Mouse (Mus musculus) midbrain, embryonic 12.5 days (tissue): ENCODE measurements around the gene Nhp2. TPM values are rescaled to one million over a fixed set of nuclear protein-coding genes. Genes with fewer than 3 reads are reported as not detected.
"Not testable (repeated sequence)": the region's sequence is repeated elsewhere in the genome, so short reads cannot be mapped to it uniquely, and the experiment has no call there.

Experiments
- ATAC-seq: fragments of 200-750 bp; cut with Nextera tagmentation; 2 replicates; pipeline ENCODE4 v1.8.0; 2017; ENCODE audit warnings: low read depth, moderate TSS enrichment, moderate library complexity; ENCODE audit not compliant: low FRiP score
- H3K27ac ChIP-seq: fragments of 300-500 bp; sonication (generic); replicated peaks from 2 replicates; pipeline ENCODE4 v1.5.1; 2016; ENCODE audit warnings: mild to moderate bottlenecking
- H3K27me3 ChIP-seq: fragments of 300-500 bp; sonication (generic); 2 replicates; pipeline ENCODE4 v1.6.1; 2016; ENCODE audit warnings: mild to moderate bottlenecking
- H3K36me3 ChIP-seq: fragments of 300-500 bp; sonication (generic); 2 replicates; pipeline ENCODE4 v1.6.1; 2016
- H3K4me1 ChIP-seq: fragments of 300-500 bp; sonication (generic); 2 replicates; pipeline ENCODE4 v1.6.1; 2016
- H3K4me2 ChIP-seq: fragments of 300-500 bp; sonication (generic); replicated peaks from 2 replicates; pipeline ENCODE4 v1.6.1; 2016; ENCODE audit warnings: mild to moderate bottlenecking, moderate library complexity
- H3K4me3 ChIP-seq: fragments of 300-500 bp; sonication (generic); 2 replicates; pipeline ENCODE4 v1.5.1; 2016; ENCODE audit warnings: mild to moderate bottlenecking
- H3K9ac ChIP-seq: fragments of 300-500 bp; sonication (generic); replicated peaks from 2 replicates; pipeline ENCODE4 v1.6.1; 2016; ENCODE audit warnings: mild to moderate bottlenecking, moderate library complexity
- H3K9me3 ChIP-seq: fragments of 300-500 bp; sonication (generic); 2 replicates; pipeline ENCODE4 v1.6.1; 2016; ENCODE audit warnings: mild to moderate bottlenecking
- WGBS: fragments of 180-500 bp; shearing (Covaris S2); methylation state at CpG from one replicate; pipeline ENCODE4 v1.1.7; 2016; 5-methylcytosine and 5-hydroxymethylcytosine counted together
- polyA plus RNA-seq: library from polyadenylated mRNA; unstranded; fragments of >200 nt; fragmentation: Nextera tagmentation; extraction: Ambion mirVana; gene quantifications from 2 replicates; pipeline ENCODE4 v1.2.1, GENCODE M21; 2016

Gene Nhp2
- polyA plus RNA-seq, 1 experiment from 2014 or later: 128 TPM

- Histone ChIP-seq H3K4me3 (peak overlapping the region; percentile 95), H3K27me3 (no peaks in the 10 kb centered on the region), H3K4me2 (peak overlapping the region; percentile 58), H3K9ac (peak overlapping the region; percentile 100), H3K9me3 (no peaks in the 10 kb centered on the region), H3K4me1 (peaks cover 33% of the 10 kb centered on the region), H3K27ac (peak overlapping the region; percentile 90), H3K36me3 (peaks cover 33% of the 10 kb centered on the region)
- peak; percentile 50 for ATAC-seq
- 10% methylated on average over 15 of the region's 15 CpGs for WGBS
Observed at GRCm38 (mm10) chr11:51607096-51607738, 12.3 kb upstream of the Nhp2 start.

- H3K4me3 ChIP-seq: no peak overlapping the region
- peaks cover 16% of the 10 kb centered on the region for H3K4me1 ChIP-seq
- ATAC-seq: no peak
- no peak overlapping the region for H3K9ac ChIP-seq
- H3K36me3 ChIP-seq: peaks cover 11% of the 10 kb centered on the region
- 82% methylated on average over 3 of the region's 3 CpGs for WGBS
- H3K27ac ChIP-seq: no peak overlapping the region
- H3K27me3 ChIP-seq: no peaks in the 10 kb centered on the region
- no peak overlapping the region for H3K4me2 ChIP-seq
- H3K9me3 ChIP-seq: no peaks in the 10 kb centered on the region
Observed at GRCm38 (mm10) chr11:51609266-51609909, 10.1 kb upstream of the Nhp2 start.

GRCm38 (mm10) chr11:51609940-51610339 is 9.6 kb upstream of the Nhp2 start:
- peaks cover 10% of the 10 kb centered on the region for H3K4me1 ChIP-seq
- H3K4me2 ChIP-seq, H3K27ac ChIP-seq, H3K9ac ChIP-seq, H3K27me3 ChIP-seq, H3K4me3 ChIP-seq, H3K9me3 ChIP-seq, ATAC-seq, H3K36me3 ChIP-seq: not testable (repeated sequence)
- 93% methylated on average over 5 of the region's 5 CpGs for WGBS

- no peak overlapping the region for H3K4me3 ChIP-seq
- H3K9me3 ChIP-seq: no peaks in the 10 kb centered on the region
- H3K4me2 ChIP-seq: no peak overlapping the region
- H3K27me3 ChIP-seq: 0 out of 2 replicates have a peak, but pooled peaks cover 4% of the 10 kb centered on the region
- H3K27ac ChIP-seq: no peak overlapping the region
- no peaks in the 10 kb centered on the region for H3K36me3 ChIP-seq
- peaks cover 10% of the 10 kb centered on the region for H3K4me1 ChIP-seq
- WGBS: 85% methylated on average over 8 of the region's 8 CpGs
- no peak for ATAC-seq
- H3K9ac ChIP-seq: no peak overlapping the region
Observed at GRCm38 (mm10) chr11:51614256-51614655, 5.3 kb upstream of the Nhp2 start.

GRCm38 (mm10) chr11:51615129-51615528 is 4.4 kb upstream of the Nhp2 start:
- Histone ChIP-seq H3K9me3 (no peaks in the 10 kb centered on the region), H3K36me3 (no peaks in the 10 kb centered on the region), H3K27ac (no peak overlapping the region), H3K27me3 (0 out of 2 replicates have a peak, but pooled peaks cover 4% of the 10 kb centered on the region), H3K4me3 (peak overlapping the region; percentile 24; the same call in 1 of the 2 replicates), H3K4me1 (peaks cover 11% of the 10 kb centered on the region), H3K9ac (peak overlapping the region; percentile 31; the same call in 1 of the 2 replicates), H3K4me2 (peak overlapping the region; percentile 54)
- WGBS: 55% methylated on average over 7 of the region's 7 CpGs
- no peak for ATAC-seq

- Histone ChIP-seq H3K4me3 (peak overlapping the region; percentile 24), H3K9ac (peak overlapping the region; percentile 31), H3K9me3 (no peaks in the 10 kb centered on the region), H3K4me2 (peak overlapping the region; percentile 54), H3K27ac (no peak overlapping the region), H3K36me3 (no peaks in the 10 kb centered on the region), H3K27me3 (0 out of 2 replicates have a peak, but pooled peaks cover 4% of the 10 kb centered on the region), H3K4me1 (peaks cover 16% of the 10 kb centered on the region)
- 6% methylated on average over 14 of the region's 14 CpGs for WGBS
- ATAC-seq: no peak
Observed at GRCm38 (mm10) chr11:51615601-51616000, 3.9 kb upstream of the Nhp2 start.

GRCm38 (mm10) chr11:51616113-51616512 is 3.4 kb upstream of the Nhp2 start:
- Histone ChIP-seq H3K4me3 (peak overlapping the region; percentile 24; the same call in 1 of the 2 replicates), H3K9ac (peak overlapping the region; percentile 31; the same call in 1 of the 2 replicates), H3K4me2 (peak overlapping the region; percentile 54), H3K4me1 (peaks cover 21% of the 10 kb centered on the region)
- WGBS: 95% methylated on average over 7 of the region's 7 CpGs
- not testable (repeated sequence) for H3K27me3 ChIP-seq, H3K36me3 ChIP-seq, H3K27ac ChIP-seq, H3K9me3 ChIP-seq, ATAC-seq

- H3K4me3 ChIP-seq: no peak overlapping the region
- no peak overlapping the region for H3K4me2 ChIP-seq
- H3K4me1 ChIP-seq: peaks cover 22% of the 10 kb centered on the region
- no peaks in the 10 kb centered on the region for H3K9me3 ChIP-seq
- H3K27ac ChIP-seq: no peak overlapping the region
- ATAC-seq: no peak
- 0 out of 2 replicates have a peak, but pooled peaks cover 4% of the 10 kb centered on the region for H3K27me3 ChIP-seq
- H3K9ac ChIP-seq: no peak overlapping the region
- WGBS: 6% methylated on average over 4 of the region's 4 CpGs
- peaks cover 15% of the 10 kb centered on the region for H3K36me3 ChIP-seq
Observed at GRCm38 (mm10) chr11:51617693-51618092, 1.8 kb upstream of the Nhp2 start.

GRCm38 (mm10) chr11:51618894-51619408 is 584 bp upstream of the Nhp2 start:
- H3K4me3 ChIP-seq: peak overlapping the region; percentile 89
- H3K27me3 ChIP-seq: 0 out of 2 replicates have a peak, but pooled peaks cover 4% of the 10 kb centered on the region
- peaks cover 22% of the 10 kb centered on the region for H3K4me1 ChIP-seq
- H3K9ac ChIP-seq: no peak overlapping the region
- no peak overlapping the region for H3K27ac ChIP-seq
- H3K9me3 ChIP-seq: no peaks in the 10 kb centered on the region
- WGBS: 52% methylated on average over 8 of the region's 8 CpGs
- peak overlapping the region; percentile 72 for H3K4me2 ChIP-seq
- peaks cover 28% of the 10 kb centered on the region for H3K36me3 ChIP-seq
- ATAC-seq: peak; percentile 60

- Histone ChIP-seq H3K36me3 (peaks cover 39% of the 10 kb centered on the region), H3K4me2 (peak overlapping the region; percentile 72), H3K4me3 (peak overlapping the region; percentile 89), H3K9me3 (no peaks in the 10 kb centered on the region), H3K9ac (peak overlapping the region; percentile 68), H3K27me3 (no peaks in the 10 kb centered on the region), H3K4me1 (peaks cover 21% of the 10 kb centered on the region), H3K27ac (no peak overlapping the region)
- under 1% methylated on average over 11 of the region's 11 CpGs for WGBS
- no peak for ATAC-seq
Observed at GRCm38 (mm10) chr11:51620084-51620483, 549 bp downstream of the Nhp2 start.

- Histone ChIP-seq H3K4me2 (no peak overlapping the region), H3K36me3 (peaks cover 55% of the 10 kb centered on the region), H3K9ac (no peak overlapping the region), H3K4me1 (peaks cover 12% of the 10 kb centered on the region), H3K4me3 (no peak overlapping the region), H3K27me3 (no peaks in the 10 kb centered on the region), H3K27ac (no peak overlapping the region), H3K9me3 (no peaks in the 10 kb centered on the region)
- ATAC-seq: no peak
- WGBS: 100% methylated on average over 2 of the region's 2 CpGs
Observed at GRCm38 (mm10) chr11:51621776-51622175, 2.2 kb downstream of the Nhp2 start.

- H3K27ac ChIP-seq: no peak overlapping the region
- H3K36me3 ChIP-seq: peaks cover 68% of the 10 kb centered on the region
- no peak overlapping the region for H3K4me3 ChIP-seq
- H3K4me1 ChIP-seq: peaks cover 12% of the 10 kb centered on the region
- ATAC-seq: no peak
- no peaks in the 10 kb centered on the region for H3K27me3 ChIP-seq
- no peaks in the 10 kb centered on the region for H3K9me3 ChIP-seq
- H3K4me2 ChIP-seq: no peak overlapping the region
- no peak overlapping the region for H3K9ac ChIP-seq
- 90% methylated on average over 7 of the region's 7 CpGs for WGBS
Observed at GRCm38 (mm10) chr11:51622971-51623491, 3.5 kb downstream of the Nhp2 start.
